Mouse (Mus musculus) small intestine, adult 2 months (tissue): ENCODE results near the gene Nubp2. TPM values are rescaled to one million over a fixed set of nuclear protein-coding genes. Genes with fewer than 3 reads are reported as not detected.

ENCODE experiments used
- H3K27ac ChIP-seq: fragments of 200-500 bp; 2 replicates; pipeline ENCODE4 v1.5.1; 2012; ENCODE audit warnings: low read depth, low read length, control low read depth, inconsistent platforms; ENCODE audit not compliant: insufficient read depth
- H3K27me3 ChIP-seq: fragments of 200-500 bp; 2 replicates; pipeline ENCODE4 v1.6.1; 2012; ENCODE audit warnings: mild to moderate bottlenecking, moderate library complexity, low read length, inconsistent platforms; ENCODE audit not compliant: control insufficient read depth, insufficient read depth
- H3K36me3 ChIP-seq: fragments of 200-500 bp; 2 replicates; pipeline ENCODE4 v1.6.1; 2012; ENCODE audit warnings: mild to moderate bottlenecking, low read length, control low read depth, inconsistent platforms; ENCODE audit not compliant: control insufficient read depth, insufficient read depth
- H3K4me1 ChIP-seq: fragments of 200-500 bp; 2 replicates; pipeline ENCODE4 v1.6.1; 2012; ENCODE audit warnings: low read length, inconsistent platforms, mixed read lengths; ENCODE audit not compliant: control insufficient read depth, insufficient read depth, insufficient read length
- H3K4me3 ChIP-seq: fragments of 200-500 bp; 2 replicates; pipeline ENCODE4 v1.5.1; 2012; ENCODE audit warnings: low read depth, mild to moderate bottlenecking, control low read depth, inconsistent platforms, low read length, moderate library complexity
- CTCF ChIP-seq: fragments of 200-500 bp; IDR thresholded peaks from 2 replicates; pipeline ENCODE4 v1.5.1; 2012; ENCODE audit warnings: low read depth, mild to moderate bottlenecking, control low read depth, inconsistent platforms, low read length, moderate library complexity, mixed read lengths; ENCODE audit not compliant: insufficient replicate concordance, insufficient read length; ENCODE audit errors: extremely low read depth
- POLR2A ChIP-seq: fragments of 200-500 bp; IDR thresholded peaks from 2 replicates; pipeline ENCODE4 v1.6.1; 2012; ENCODE audit warnings: low read depth, mild to moderate bottlenecking, control low read depth, inconsistent platforms, low read length, moderate library complexity
- WGBS: fragments of 180-500 bp; shearing (Covaris S2); methylation state at CpG from one replicate; pipeline ENCODE4 v1.1.7; 2018; 5-methylcytosine and 5-hydroxymethylcytosine counted together
- polyA plus RNA-seq: library from polyadenylated mRNA; depleted of rRNA; stranded (reverse); fragments of >200 nt; gene quantifications from 2 replicates; pipeline ENCODE4 v1.2.3, GENCODE M21; 2012; rRNA removed

Gene Nubp2
- 33.0 and 39.9 TPM in 2 replicates for polyA plus RNA-seq

GRCm38 (mm10) chr17:24886134-24886931 is at the start of gene Nubp2, which contains the start of gene Spsb3:
TSS of gene Nubp2 (minus strand) at chr17:24886349.
TSS of gene Spsb3 (plus strand) at chr17:24886643.
- under 1% methylated on average over 69 of the region's 69 CpGs for WGBS
- Histone ChIP-seq H3K4me1 (peaks cover 13% of the 10 kb centered on the region), H3K36me3 (peaks cover 29% of the 10 kb centered on the region), H3K27me3 (no peaks in the 10 kb centered on the region), H3K27ac (peak within 1 kb of the TSS; percentile 57), H3K4me3 (peak within 1 kb of the TSS; percentile 90)
- TF ChIP-seq CTCF (no peak), POLR2A (peak; percentile 62)

DNA sequence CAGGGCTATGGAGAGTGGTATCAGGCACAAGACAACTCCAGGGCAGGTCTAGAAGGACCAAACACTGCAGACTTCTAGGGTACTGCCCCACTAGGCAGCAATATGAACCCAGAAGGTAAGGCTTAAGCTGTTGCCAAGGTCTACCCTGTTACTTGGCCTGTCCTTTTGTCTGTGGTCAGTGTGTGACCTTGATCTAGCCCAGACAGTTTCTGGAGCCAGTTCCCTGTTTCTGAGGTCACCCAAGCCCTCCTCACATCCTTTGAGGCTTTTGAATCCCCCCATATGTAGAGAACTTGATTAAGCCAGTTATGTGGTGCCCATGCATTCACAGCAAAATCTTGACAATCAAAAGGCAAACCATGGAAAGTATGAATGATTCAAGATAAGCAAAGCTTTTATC is 49.5 kb upstream of the Nubp2 start:
- no peak overlapping the region; the same call in 1 of the 2 replicates for H3K4me3 ChIP-seq
- no peaks in the 10 kb centered on the region for H3K27me3 ChIP-seq
- H3K4me1 ChIP-seq = peaks cover 4% of the 10 kb centered on the region; the same call in 1 of the 2 replicates
- H3K36me3 ChIP-seq = no peaks in the 10 kb centered on the region
- no peak for TF ChIP-seq POLR2A
- no peak for TF ChIP-seq CTCF
- no peak overlapping the region for H3K27ac ChIP-seq

- H3K27me3 ChIP-seq = no peaks in the 10 kb centered on the region
- H3K4me1 ChIP-seq = peaks cover 4% of the 10 kb centered on the region; the same call in 1 of the 2 replicates
- H3K4me3 ChIP-seq = no peak overlapping the region
- 75% methylated on average over 4 of the region's 4 CpGs for WGBS
- TF ChIP-seq CTCF (no peak), POLR2A (no peak)
- H3K36me3 ChIP-seq = no peaks in the 10 kb centered on the region
- no peak overlapping the region for H3K27ac ChIP-seq
Measured at GRCm38 (mm10) chr17:24934926-24935325, 48.8 kb upstream of the Nubp2 start.

GRCm38 (mm10) chr17:24933163-24933562 is 47.0 kb upstream of the Nubp2 start:
- Histone ChIP-seq H3K27ac (no peak overlapping the region), H3K4me1 (peaks cover 4% of the 10 kb centered on the region; the same call in 1 of the 2 replicates), H3K4me3 (no peak overlapping the region), H3K27me3 (no peaks in the 10 kb centered on the region), H3K36me3 (no peaks in the 10 kb centered on the region)
- WGBS = 66% methylated on average over 4 of the region's 4 CpGs
- TF ChIP-seq CTCF = no peak
- TF ChIP-seq POLR2A = no peak

DNA sequence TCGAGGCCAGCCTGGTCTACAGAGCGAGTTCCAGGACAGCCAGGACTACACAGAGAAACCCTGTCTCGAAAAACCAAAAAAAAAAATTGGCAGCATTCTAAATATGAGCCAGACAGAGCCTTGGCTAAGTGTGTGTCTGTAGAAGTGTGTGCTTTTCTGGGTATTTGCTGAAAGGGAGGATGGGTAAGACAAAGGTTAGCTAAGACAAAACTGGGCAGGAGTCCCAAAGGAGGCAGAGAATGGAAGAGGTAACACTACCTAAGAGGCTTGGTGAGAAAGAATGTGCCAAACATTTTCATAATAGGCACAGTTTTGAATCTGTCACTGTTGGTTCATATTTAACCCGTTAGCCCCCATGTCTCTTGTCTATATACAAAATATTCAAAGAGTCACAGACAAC is 46.3 kb upstream of the Nubp2 start:
- 87% methylated on average over 4 of the region's 4 CpGs for WGBS
- TF ChIP-seq POLR2A (no peak), CTCF (no peak)
- H3K27ac ChIP-seq = no peak overlapping the region
- peaks cover 4% of the 10 kb centered on the region; the same call in 1 of the 2 replicates for H3K4me1 ChIP-seq
- H3K4me3 ChIP-seq = no peak overlapping the region
- H3K27me3 ChIP-seq = no peaks in the 10 kb centered on the region
- peaks cover 4% of the 10 kb centered on the region for H3K36me3 ChIP-seq

GRCm38 (mm10) chr17:24929506-24929905 is 43.4 kb upstream of the Nubp2 start:
- H3K4me1 ChIP-seq = no peaks in the 10 kb centered on the region
- peaks cover 23% of the 10 kb centered on the region for H3K36me3 ChIP-seq
- no peak overlapping the region for H3K4me3 ChIP-seq
- WGBS = 79% methylated on average over 1 of the region's 1 CpGs
- TF ChIP-seq POLR2A (no peak), CTCF (no peak)
- no peak overlapping the region for H3K27ac ChIP-seq
- H3K27me3 ChIP-seq = no peaks in the 10 kb centered on the region

DNA sequence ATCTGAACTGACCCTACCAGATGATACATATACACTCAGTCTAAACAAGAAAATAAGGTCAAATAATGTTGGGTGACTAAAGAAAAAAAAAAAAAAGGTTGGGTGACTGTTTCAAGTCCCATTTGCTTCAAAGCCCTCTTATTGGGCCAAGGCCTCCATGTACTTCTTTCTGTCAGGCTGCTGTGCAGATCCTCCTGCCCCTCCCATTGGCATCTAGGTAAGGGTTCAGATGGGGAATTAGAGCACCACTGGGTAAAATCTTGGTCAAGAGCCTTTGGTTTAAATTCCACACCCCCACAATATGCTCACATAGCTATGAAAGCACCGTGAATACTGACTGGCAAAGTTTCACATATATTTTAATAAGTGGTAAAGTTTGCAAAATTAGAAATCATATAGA is 37.1 kb upstream of the Nubp2 start:
- Histone ChIP-seq H3K4me1 (no peaks in the 10 kb centered on the region), H3K4me3 (no peak overlapping the region), H3K27me3 (no peaks in the 10 kb centered on the region), H3K27ac (no peak overlapping the region), H3K36me3 (peaks cover 53% of the 10 kb centered on the region)
- TF ChIP-seq POLR2A (no peak), CTCF (no peak)
- 96% methylated on average over 1 of the region's 1 CpGs for WGBS
